Mouse (Mus musculus) G1E (cell line): Measurements from ENCODE around the gene Ceacam20.

Experiments used
- CTCF ChIP-seq: IDR thresholded peaks from 2 replicates; pipeline ENCODE4 v1.5.1; 2012; ENCODE audit warnings: low read depth, low read length, inconsistent platforms, mixed read lengths
- GATA1 ChIP-seq: IDR thresholded peaks from 2 replicates; pipeline ENCODE4 v1.6.1; 2012; ENCODE audit warnings: borderline replicate concordance, low read length, inconsistent platforms, mixed read lengths
- GATA2 ChIP-seq: IDR thresholded peaks from 2 replicates; pipeline ENCODE4 v1.6.1; 2012; ENCODE audit warnings: low read depth, low read length, inconsistent platforms, borderline replicate concordance
- POLR2AphosphoS5 ChIP-seq: IDR thresholded peaks from 2 replicates; pipeline ENCODE4 v1.6.1; 2012; ENCODE audit warnings: low read depth, low read length, inconsistent platforms; ENCODE audit not compliant: insufficient replicate concordance
- TAL1 ChIP-seq: conservative IDR thresholded peaks from 2 replicates; pipeline ENCODE4 v1.6.1; 2012; ENCODE audit warnings: low read depth, low read length, inconsistent platforms, mixed read lengths

DNA sequence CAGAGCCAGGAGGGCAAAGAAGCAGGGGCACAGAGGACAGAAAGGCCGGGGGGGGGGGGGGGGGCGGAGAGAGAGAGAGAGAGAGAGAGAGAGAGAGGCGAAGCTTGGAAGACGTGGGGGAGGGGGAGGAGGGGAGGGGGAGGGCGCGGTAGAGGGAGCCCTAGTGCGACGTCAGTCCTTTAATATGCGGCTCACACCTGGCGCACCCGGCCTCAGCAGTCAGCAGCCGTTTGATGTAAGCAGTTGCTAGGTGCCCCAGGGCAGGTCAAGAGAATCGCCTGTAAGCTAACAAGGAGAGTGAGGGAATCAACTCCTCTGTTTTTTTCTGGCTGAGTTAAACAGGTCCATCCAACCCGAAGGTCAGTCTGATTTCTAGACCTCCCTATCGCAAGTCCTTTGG is 41.4 kb upstream of the Ceacam20 start:
- no peak for TF ChIP-seq GATA1
- TF ChIP-seq CTCF, result no peak
- no peak for TF ChIP-seq TAL1
- no peak for TF ChIP-seq GATA2
- TF ChIP-seq POLR2AphosphoS5, result no peak
